Mouse (Mus musculus): ENCODE results near the gene Gm10720.
"Not testable (repeated sequence)": the region's sequence is repeated elsewhere in the genome, so short reads cannot be mapped to it uniquely, and the experiment has no call there.

DNA sequence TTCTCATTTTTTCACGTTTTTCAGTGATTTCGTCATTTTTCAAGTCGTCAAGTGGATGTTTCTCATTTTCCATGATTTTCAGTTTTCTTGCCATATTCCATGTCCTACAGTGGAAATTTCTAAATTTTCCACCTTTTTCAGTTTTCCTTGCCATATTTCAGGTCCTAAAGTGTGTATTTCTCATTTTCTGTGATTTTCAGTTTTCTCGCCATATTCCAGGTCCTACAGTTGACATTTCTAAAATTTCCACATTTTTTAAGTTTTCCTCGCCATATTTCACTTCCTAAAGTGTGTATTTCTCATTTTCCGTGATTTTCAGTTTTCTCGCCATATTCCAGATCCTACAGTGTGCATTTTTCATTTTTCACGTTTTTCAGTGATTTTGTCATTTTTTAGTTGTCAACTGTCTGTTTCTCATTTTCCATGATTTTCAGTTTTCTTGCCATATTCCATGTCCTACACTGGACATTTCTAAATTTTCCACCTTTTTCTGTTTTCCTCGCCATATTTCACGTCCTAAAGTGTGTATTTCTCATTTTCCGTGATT lies 2.6 kb upstream of the Gm10720 start, which contains the start of gene Gm10721:
- not testable (repeated sequence) for TF ChIP-seq CTCF (IDR thresholded peaks at IDR 0.05; ENCODE audit: borderline replicate concordance, insufficient read depth, low read length); POLR2A (IDR thresholded peaks at IDR 0.05; ENCODE audit: low read depth, low read length)

Data from embryonic fibroblast, embryonic 13.5 days (primary cell).